Mouse (Mus musculus): Measurements from ENCODE around the gene Kcnh1.

Gene Kcnh1

GRCm38 (mm10) chr1:192190508-192191321 lies at the start of gene Kcnh1:
Gene Kcnh1 (plus strand): TSS chr1:192190774.
- peak; percentile 78 to 89 for DNase-seq

- DNase-seq, result no peak
These were observed 39.4 kb upstream of the Kcnh1 start for GRCm38 (mm10) chr1:192151179-192151578.

GRCm38 (mm10) chr1:192171477-192171876 lies 19.1 kb upstream of the Kcnh1 start:
- no peak for DNase-seq

- DNase-seq, result no peak
These were observed 10.7 kb upstream of the Kcnh1 start for GRCm38 (mm10) chr1:192179877-192180276.

GRCm38 (mm10) chr1:192181696-192182257 lies 8.8 kb upstream of the Kcnh1 start:
- no peak for DNase-seq

- peak; percentile 22 to 43 for DNase-seq
These were observed 1.5 kb upstream of the Kcnh1 start for GRCm38 (mm10) chr1:192189056-192189455.

- no peak for DNase-seq
These were observed 803 bp upstream of the Kcnh1 start for GRCm38 (mm10) chr1:192189771-192190170.

- no peak for DNase-seq
These were observed 707 bp downstream of the Kcnh1 start for GRCm38 (mm10) chr1:192191322-192191639.

GRCm38 (mm10) chr1:192191859-192192258 lies 1.3 kb downstream of the Kcnh1 start:
- DNase-seq, result no peak

GRCm38 (mm10) chr1:192192710-192193109 lies 2.1 kb downstream of the Kcnh1 start:
- no peak for DNase-seq

GRCm38 (mm10) chr1:192193656-192194055 lies 3.1 kb downstream of the Kcnh1 start:
- no peak for DNase-seq

GRCm38 (mm10) chr1:192197495-192197894 lies 6.9 kb downstream of the Kcnh1 start:
- DNase-seq, result no peak

GRCm38 (mm10) chr1:192202936-192203335 lies 12.4 kb downstream of the Kcnh1 start:
- DNase-seq, result no peak

GRCm38 (mm10) chr1:192207956-192208355 lies 17.4 kb downstream of the Kcnh1 start:
- no peak for DNase-seq

GRCm38 (mm10) chr1:192212448-192212847 lies 21.9 kb downstream of the Kcnh1 start:
- DNase-seq, result no peak

GRCm38 (mm10) chr1:192214666-192215065 lies 24.1 kb downstream of the Kcnh1 start:
- no peak for DNase-seq

- no peak for DNase-seq
These were observed 29.6 kb downstream of the Kcnh1 start for GRCm38 (mm10) chr1:192220156-192220555.

GRCm38 (mm10) chr1:192224161-192224560 lies 33.6 kb downstream of the Kcnh1 start:
- no peak for DNase-seq

- no peak for DNase-seq
These were observed 42.1 kb downstream of the Kcnh1 start for GRCm38 (mm10) chr1:192232696-192233095.

- DNase-seq, result no peak
These were observed 56.3 kb downstream of the Kcnh1 start for GRCm38 (mm10) chr1:192246836-192247235.

GRCm38 (mm10) chr1:192259146-192259545 lies 68.6 kb downstream of the Kcnh1 start:
- DNase-seq, result no peak

- DNase-seq, result no peak
These were observed 69.0 kb downstream of the Kcnh1 start for GRCm38 (mm10) chr1:192259616-192260015.

- no peak for DNase-seq
These were observed 75.1 kb downstream of the Kcnh1 start for GRCm38 (mm10) chr1:192265704-192266103.

GRCm38 (mm10) chr1:192266956-192267355 lies 76.4 kb downstream of the Kcnh1 start:
- DNase-seq, result no peak

- DNase-seq, result no peak
These were observed 78.3 kb downstream of the Kcnh1 start for GRCm38 (mm10) chr1:192268878-192269277.
